Mouse (Mus musculus): ENCODE data around the gene Lypla2. TPM values are rescaled to one million over a fixed set of nuclear protein-coding genes. Genes with fewer than 3 reads are reported as not detected.
"Not testable (repeated sequence)": the region's sequence is repeated elsewhere in the genome, so short reads cannot be mapped to it uniquely, and the experiment has no call there.

Lypla2 gene
- 10 to 100 TPM; 57.1 to 57.9 TPM for total RNA-seq (2021)
- long read RNA-seq, experiment 1, transcript Lypla2-201 (10 exons, 1,626 nt): major isoform, 38 of 66 reads
- long read RNA-seq, experiment 1, transcript Lypla2-203 (9 exons, 1,119 nt): minor isoform, 5 of 66 reads
- long read RNA-seq, experiment 1, partial matches to known transcripts: 3 of 66 reads
- long read RNA-seq, experiment 1, other reads (novel, unspliced or antisense): 20 of 66 reads
- long read RNA-seq, experiment 2, transcript Lypla2-201 (10 exons, 1,626 nt): major isoform, 43 of 58 reads
- long read RNA-seq, experiment 2, partial matches to known transcripts: 4 of 58 reads
- long read RNA-seq, experiment 2, other reads (novel, unspliced or antisense): 11 of 58 reads

DNA sequence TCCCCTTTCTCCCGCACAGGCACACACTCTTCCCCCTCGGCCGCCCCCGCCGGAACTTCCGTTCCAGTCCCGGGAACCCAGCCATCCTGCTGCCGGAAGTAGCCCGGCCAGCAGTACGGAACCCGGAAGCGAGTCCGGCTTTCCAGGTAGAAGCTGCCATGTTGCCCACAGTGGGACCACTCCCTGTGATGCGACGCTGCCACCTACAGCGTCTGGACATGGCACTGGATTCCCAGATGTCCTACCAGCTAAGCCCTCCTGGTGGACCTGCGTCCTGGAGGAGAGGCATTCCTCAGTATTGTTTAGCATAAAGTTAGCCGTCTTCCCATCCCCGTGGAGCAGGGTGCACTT, at the start of gene Lypla2:
TSS of gene Lypla2 (minus strand) at position 71 of the 351 bp plus-strand sequence.
- DNase-seq: peak; percentile 94

DNA sequence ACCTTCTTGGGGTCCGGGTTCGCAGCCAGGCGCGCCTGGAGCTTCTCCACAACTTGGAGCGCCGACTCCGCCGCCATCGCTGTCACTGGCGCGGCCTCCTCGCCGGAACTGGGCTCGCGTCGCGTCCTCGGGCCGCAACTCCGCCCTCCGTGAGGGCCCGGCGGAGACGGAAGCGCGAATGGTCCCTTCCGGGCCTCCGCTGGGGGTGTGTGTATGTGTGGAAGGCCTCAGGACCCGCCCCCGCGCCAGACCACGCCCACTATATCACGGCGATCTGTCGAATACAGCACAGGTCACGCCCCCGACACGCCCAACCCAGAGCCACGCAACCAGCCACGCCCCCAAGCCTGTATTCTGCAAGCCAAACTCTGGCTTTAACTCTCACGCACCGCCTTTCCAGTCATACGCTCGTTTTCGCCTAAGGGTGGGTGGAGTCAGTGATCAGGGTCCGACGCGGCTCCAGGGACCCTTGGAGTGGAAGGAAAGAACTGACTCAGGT, 49.2 kb upstream of the Lypla2 start, which contains the start of gene Eloa:
TSS of gene Eloa (minus strand) at position 215 of the 499 bp plus-strand sequence.
- peak; percentile 100 for DNase-seq

DNA sequence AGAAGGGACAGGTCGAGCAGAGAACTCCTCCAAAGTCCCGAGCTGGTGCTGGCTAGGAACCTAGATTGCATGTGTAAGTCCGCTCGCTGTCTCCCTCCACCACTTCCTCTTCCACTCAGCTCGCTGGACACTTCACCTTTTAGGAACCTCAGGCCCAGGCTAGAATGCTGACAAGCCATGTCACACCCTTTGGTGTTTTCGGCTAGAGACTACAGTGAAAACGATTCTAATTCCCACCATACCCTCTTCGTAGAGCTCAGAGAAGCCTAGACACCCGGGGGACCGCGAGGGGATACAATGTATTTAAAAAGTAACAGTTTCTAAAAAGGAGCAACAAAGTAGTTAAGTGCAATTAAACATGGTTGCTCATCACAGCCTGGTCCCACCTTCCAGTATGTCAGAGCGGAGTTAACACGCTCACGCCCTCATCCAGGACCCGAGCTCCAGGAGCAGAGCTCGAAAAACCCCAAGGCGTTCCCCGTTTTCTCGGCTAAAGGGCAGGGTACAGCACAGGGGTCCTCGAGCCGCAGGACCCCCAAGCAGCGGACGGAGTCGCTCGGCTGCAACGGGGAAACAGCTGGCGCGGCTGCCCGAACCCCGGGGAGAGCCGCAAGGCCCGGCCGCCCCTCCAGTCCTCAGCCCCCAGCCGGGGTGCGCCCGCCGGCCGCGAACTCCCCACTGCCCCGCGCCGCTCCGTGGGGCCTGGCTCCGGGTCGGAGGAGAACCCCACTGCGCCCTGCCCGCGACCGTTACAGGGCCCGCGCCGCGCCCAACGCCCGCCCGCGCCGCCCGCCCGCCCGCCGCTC, 48.5 kb upstream of the Lypla2 start:
- peak; percentile 44 for DNase-seq

- no peak for DNase-seq
These were observed 43.7 kb upstream of the Lypla2 start for GRCm38 (mm10) chr4:136016059-136016602.

DNA sequence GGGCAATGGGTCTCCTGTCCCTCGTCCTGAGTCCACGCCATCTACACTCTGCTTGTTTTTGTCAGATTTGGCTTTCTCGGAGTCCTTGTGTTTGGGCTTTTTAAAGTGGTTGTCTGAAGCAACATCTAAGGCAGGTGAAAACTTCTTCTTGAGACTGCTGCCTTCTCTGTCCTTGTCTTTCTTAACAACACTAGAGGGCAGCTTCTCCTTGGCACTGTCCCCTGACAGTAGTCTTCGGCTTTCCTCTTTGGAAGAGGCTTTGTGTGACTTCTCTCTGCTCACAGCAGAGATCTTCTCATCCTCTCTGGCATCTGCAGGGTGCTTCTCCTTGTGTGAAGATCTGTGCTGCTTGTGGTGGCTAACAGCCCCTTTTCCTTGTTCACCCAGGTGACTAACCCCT, 38.2 kb upstream of the Lypla2 start:
- DNase-seq: no peak

GRCm38 (mm10) chr4:136008782-136009447, 36.5 kb upstream of the Lypla2 start:
- DNase-seq: no peak

GRCm38 (mm10) chr4:136006821-136007220, 34.4 kb upstream of the Lypla2 start:
- no peak for DNase-seq

- no peak for DNase-seq
These were observed 32.5 kb upstream of the Lypla2 start for GRCm38 (mm10) chr4:136004921-136005320.

GRCm38 (mm10) chr4:136004107-136004675, 31.8 kb upstream of the Lypla2 start:
- peak; percentile 39 for DNase-seq

- no peak for DNase-seq
These were observed 22.7 kb upstream of the Lypla2 start for GRCm38 (mm10) chr4:135995118-135995517.

DNA sequence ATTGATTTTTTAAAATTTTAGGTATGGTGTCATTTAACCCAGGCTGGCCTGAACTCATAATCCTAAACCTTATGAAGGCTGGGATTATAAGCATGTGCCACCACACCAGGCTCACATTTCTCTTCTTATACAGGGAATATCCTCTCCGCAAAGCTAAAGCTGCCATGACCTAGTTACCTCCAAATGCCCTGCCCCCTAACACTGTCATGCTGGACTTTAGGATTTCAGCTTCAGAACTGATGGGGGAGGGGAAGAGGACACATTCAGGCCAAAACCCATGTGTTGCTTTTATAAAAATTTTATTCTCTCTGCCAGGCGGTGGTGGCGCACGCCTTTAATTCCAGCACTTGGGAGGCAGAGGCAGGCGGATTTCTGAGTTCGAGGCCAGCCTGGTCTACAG, 21.5 kb upstream of the Lypla2 start:
- no peak for DNase-seq

DNA sequence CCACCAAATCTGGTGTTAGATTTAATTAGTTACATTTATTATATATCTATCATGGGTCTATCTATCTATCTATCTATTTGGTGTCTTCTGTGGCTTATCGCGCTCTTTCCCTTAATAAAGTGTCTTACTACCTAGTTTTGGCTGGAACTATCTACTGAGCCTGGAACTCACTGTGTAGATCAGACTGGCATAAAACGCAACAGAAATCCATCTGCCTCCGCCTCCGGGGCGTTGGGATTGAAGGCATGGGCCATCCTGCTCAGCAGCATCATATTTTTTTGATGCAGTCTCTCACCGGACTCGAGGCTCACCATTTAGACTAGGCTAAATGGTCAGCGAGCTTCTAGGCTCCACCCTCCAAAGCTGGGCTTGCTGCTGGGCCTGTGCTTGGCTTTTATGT, 15.3 kb upstream of the Lypla2 start:
- no peak for DNase-seq

- peak; percentile 95 for DNase-seq
These were observed 14.7 kb upstream of the Lypla2 start, which contains the start of gene Pithd1 for GRCm38 (mm10) chr4:135986943-135987710. Gene Pithd1, minus strand, starts transcription at chr4:135987264.

- no peak for DNase-seq
These were observed 14.0 kb upstream of the Lypla2 start for GRCm38 (mm10) chr4:135986301-135986942.

- DNase-seq: no peak
These were observed 13.3 kb upstream of the Lypla2 start for GRCm38 (mm10) chr4:135985769-135986168.

DNA sequence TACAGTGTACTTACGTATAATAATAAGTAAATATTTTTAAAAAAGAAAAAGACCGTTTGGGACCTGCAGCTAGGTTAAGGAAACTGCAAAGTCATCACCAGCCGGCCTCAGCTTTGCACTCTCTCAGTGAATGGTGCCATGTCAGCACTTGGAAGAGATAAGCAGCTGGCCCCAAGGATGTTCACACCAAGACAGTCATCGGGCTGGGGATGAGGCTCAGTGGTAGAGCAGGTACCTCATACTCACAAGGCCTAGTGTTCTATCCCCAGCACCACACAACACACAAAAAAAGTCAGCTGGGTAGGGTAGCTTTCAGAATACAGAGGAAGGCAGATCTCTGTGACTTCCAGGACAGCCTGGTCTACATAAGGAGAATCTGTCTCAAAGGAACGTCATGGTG, 12.8 kb upstream of the Lypla2 start:
- no peak for DNase-seq

GRCm38 (mm10) chr4:135984556-135984955, 12.1 kb upstream of the Lypla2 start:
- no peak for DNase-seq

- DNase-seq: no peak
These were observed 9.2 kb upstream of the Lypla2 start for GRCm38 (mm10) chr4:135981524-135982063.

DNA sequence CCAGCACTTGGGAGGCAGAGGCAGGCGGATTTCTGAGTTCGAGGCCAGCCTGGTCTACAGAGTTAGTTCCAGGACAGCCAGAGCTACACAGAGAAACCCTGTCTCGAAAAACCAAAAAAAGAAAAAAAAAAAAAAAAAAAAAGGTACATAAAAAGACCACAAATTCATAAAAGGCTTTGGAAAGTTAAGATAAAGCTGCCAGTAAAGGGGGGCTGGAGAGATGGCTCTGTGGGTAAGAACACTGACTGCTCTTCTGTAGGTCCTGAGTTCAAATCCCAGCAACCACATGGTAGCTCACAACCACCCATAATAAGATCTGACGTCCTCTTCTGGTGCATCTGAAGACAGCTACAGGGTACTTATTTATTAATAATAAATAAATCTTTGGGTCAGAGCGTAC, 7.8 kb upstream of the Lypla2 start:
- DNase-seq: not testable (repeated sequence)

DNA sequence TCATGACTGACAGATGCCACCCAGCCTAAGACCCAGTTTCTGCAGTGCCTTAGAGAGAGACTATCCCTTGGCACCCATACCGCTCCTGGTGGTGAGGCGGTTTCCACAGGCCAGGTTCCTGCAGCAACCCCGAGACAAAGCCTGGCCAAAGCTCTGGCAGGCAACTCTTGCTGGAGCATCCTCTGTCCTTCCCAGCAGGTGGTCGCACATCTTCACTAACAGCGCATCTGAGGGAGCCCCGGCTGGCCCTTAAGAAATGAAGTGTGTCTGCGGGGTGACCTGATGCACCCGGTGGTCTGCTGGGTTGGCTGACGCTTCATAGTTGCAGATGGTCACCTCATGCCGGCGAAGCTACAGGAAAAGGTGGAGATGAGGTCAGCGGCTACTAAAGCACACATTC, 3.7 kb upstream of the Lypla2 start:
- DNase-seq: no peak

Measured in adrenal gland, postnatal 10 days (tissue).